Mouse (Mus musculus): ENCODE results near the gene Mrgprb1. TPM values are rescaled to one million over a fixed set of nuclear protein-coding genes. Genes with fewer than 3 reads are reported as not detected.
"Not testable (repeated sequence)": the region's sequence is repeated elsewhere in the genome, so short reads cannot be mapped to it uniquely, and the experiment has no call there.

Mrgprb1 gene
- not detected in 2 replicates for polyA plus RNA-seq (2012; ENCODE audit: insufficient read depth, insufficient read length, low replicate concordance, missing spikeins)

DNA sequence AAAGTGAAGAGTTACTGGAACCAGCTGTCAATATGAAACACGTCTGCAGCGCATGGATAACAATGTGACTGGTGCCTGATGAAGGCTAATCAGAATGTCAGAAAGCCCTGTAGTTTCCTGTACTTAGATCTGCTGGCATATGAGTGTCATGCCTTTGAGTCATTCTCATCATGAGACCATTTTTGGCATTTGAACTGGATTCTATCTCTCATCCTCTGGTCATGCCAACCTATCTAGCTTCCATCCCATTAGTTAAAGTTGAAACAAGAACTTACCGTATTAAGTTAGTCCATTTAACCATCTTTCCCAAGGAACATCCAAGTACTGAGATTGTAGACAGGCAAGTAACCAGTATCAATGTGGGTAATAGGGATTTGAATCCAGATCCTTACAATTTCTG, at the start of gene Mrgprb1:
TSS of gene Mrgprb1 (minus strand) at position 101 of the 400 bp plus-strand sequence.
- Histone ChIP-seq H3K4me1 (ENCODE audit: control insufficient read depth, insufficient read depth, low read length) (no peaks in the 10 kb centered on the region), H3K27ac (ENCODE audit: insufficient read depth, low read depth, low read length) (no peak within 1 kb of the TSS), H3K4me3 (ENCODE audit: insufficient read depth, low read depth, low read length) (no peak within 1 kb of the TSS)
- 82% methylated on average over 3 of the region's 3 CpGs for WGBS
- TF ChIP-seq CTCF (IDR thresholded peaks at IDR 0.05; ENCODE audit: insufficient read depth, low read depth, low read length): no peak
- no peak for TF ChIP-seq POLR2A (IDR thresholded peaks at IDR 0.05; ENCODE audit: insufficient read depth, low read depth, low read length)

DNA sequence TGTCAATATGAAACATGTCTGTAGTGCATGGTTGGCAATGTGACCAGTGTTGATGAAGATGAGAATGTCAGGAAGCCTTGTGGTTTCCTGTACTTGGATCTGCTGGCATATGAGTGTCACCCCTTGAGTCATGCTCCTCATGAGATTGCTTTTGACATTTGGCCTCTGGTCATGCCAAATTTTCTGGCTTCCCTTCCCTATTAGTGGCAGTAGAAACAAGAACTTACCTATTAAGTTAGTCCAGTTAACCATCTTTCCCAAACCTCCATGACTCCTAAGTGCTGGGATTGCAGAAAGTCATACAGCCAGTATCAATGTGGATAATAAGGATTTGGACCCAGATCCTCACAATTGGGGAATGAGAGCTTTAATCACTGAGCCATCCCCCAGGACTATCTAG, 43.1 kb upstream of the Mrgprb1 start, which contains the start of gene Mrgprx2:
TSS of gene Mrgprx2 (minus strand) at position 101 of the 400 bp plus-strand sequence.
- no peaks in the 10 kb centered on the region for H3K4me1 ChIP-seq (ENCODE audit: control insufficient read depth, insufficient read depth, low read length)
- no peak within 1 kb of the TSS for H3K4me3 ChIP-seq (ENCODE audit: insufficient read depth, low read depth, low read length)
- H3K27ac ChIP-seq (ENCODE audit: insufficient read depth, low read depth, low read length): no peak within 1 kb of the TSS
- no peak for TF ChIP-seq CTCF (IDR thresholded peaks at IDR 0.05; ENCODE audit: insufficient read depth, low read depth, low read length)
- TF ChIP-seq POLR2A (IDR thresholded peaks at IDR 0.05; ENCODE audit: insufficient read depth, low read depth, low read length): no peak

DNA sequence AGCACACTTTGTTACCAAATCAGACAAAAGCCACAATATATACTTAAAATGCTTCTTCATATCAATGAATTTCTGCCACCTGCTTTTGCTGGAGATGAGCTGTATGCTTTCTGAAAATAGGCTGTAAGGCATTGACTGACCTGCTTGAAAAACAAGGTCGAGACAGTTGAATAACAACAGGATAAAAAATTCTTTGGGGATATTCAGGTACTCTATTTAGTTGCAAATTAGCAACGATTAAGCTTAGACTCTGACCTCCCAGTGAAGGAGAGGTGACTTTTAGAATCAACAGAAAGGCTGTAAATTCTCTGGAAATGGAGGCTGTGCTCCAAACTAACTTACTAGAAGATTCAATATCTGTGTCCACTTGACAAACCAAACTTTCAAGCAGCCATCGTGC, 19.6 kb downstream of the Mrgprb1 start:
- H3K4me1 ChIP-seq (ENCODE audit: control insufficient read depth, insufficient read depth, low read length): no peaks in the 10 kb centered on the region
- whole genome bisulfite sequencing: 48% methylated on average over 3 of the region's 3 CpGs
- no peak overlapping the region for H3K27ac ChIP-seq (ENCODE audit: insufficient read depth, low read depth, low read length)
- H3K4me3 ChIP-seq (ENCODE audit: insufficient read depth, low read depth, low read length): no peak overlapping the region
- TF ChIP-seq POLR2A (IDR thresholded peaks at IDR 0.05; ENCODE audit: insufficient read depth, low read depth, low read length) (no peak), CTCF (IDR thresholded peaks at IDR 0.05; ENCODE audit: insufficient read depth, low read depth, low read length) (no peak)

GRCm38 (mm10) chr7:48435936-48436335, 20.2 kb downstream of the Mrgprb1 start:
- H3K27ac ChIP-seq (ENCODE audit: insufficient read depth, low read depth, low read length); H3K4me1 ChIP-seq (ENCODE audit: control insufficient read depth, insufficient read depth, low read length); H3K4me3 ChIP-seq (ENCODE audit: insufficient read depth, low read depth, low read length): not testable (repeated sequence)
- WGBS: 74% methylated on average over 3 of the region's 3 CpGs

Other genes starting within 250 kb of the Mrgprb1 start
- gene Mrgprb8, start 67.8 kb downstream of the Mrgprb1 start, polyA plus RNA-seq (2012; ENCODE audit: insufficient read depth, insufficient read length, low replicate concordance, missing spikeins): not detected in 2 replicates
- not detected in 2 replicates for gene Mrgprx2, start 43.0 kb upstream of the Mrgprb1 start, polyA plus RNA-seq (2012; ENCODE audit: insufficient read depth, insufficient read length, low replicate concordance, missing spikeins)
- not detected in 2 replicates for gene Mrgprb2, start 101.7 kb upstream of the Mrgprb1 start, polyA plus RNA-seq (2012; ENCODE audit: insufficient read depth, insufficient read length, low replicate concordance, missing spikeins)
- gene Mrgprb3, start 187.5 kb upstream of the Mrgprb1 start, polyA plus RNA-seq (2012; ENCODE audit: insufficient read depth, insufficient read length, low replicate concordance, missing spikeins): not detected in 2 replicates